Comparison of ENCODE assay signal across 8 mouse cellular contexts in genomic region chr19:42744162-42744586, GRCm38 (mm10). TPM values are rescaled to one million over a fixed set of nuclear protein-coding genes. Genes with fewer than 3 reads are reported as not detected.
DNase-seq lines count a peak whose midpoint lies in the region; ATAC-seq and TF ChIP-seq lines count a peak whose summit lies in the region.

No protein-coding gene starts in this region.

- no peaks in the 10 kb centered on the region for H3K79me2 ChIP-seq in CH12.LX (replicated peaks; ENCODE audit: control insufficient read depth, extremely low read depth, insufficient read depth, poor library complexity, severe bottlenecking)

- H3K4me1 ChIP-seq in CH12.LX (ENCODE audit: control insufficient read depth in 1 of 2, insufficient read depth in 2 of 2): peaks cover 0 to 20% of the 10 kb centered on the region in 2 experiments; a peak in 2 of 4 replicates
- H3K4me1 ChIP-seq in embryonic fibroblast, embryonic 13.5 days (ENCODE audit: control insufficient read depth, insufficient read depth, low read length): 0 out of 2 replicates have a peak, but pooled peaks cover 4% of the 10 kb centered on the region
- H3K4me1 ChIP-seq in heart, embryonic 12.5 days (replicated peaks): peaks cover 32% of the 10 kb centered on the region
- H3K4me1 ChIP-seq in liver, embryonic 11.5 days (replicated peaks; ENCODE audit: control insufficient read depth, insufficient read depth, low read length): peaks cover 26% of the 10 kb centered on the region

- peak; percentile 62 for ATAC-seq in heart, embryonic 12.5 days (ENCODE audit: insufficient number of reproducible peaks, low FRiP score)
- peak; percentile 83 for ATAC-seq in liver, embryonic 11.5 days (replicated peaks; ENCODE audit: low FRiP score)
- 0 out of 2 replicates have a peak, but pooled peaks have one; percentile 16 for ATAC-seq in monocyte, adult 5-6 weeks (replicated peaks; ENCODE audit: insufficient number of reproducible peaks, low FRiP score, low TSS enrichment, poor library complexity, severe bottlenecking)

- H3K36me3 ChIP-seq in CH12.LX (replicated peaks in 1 of 2; ENCODE audit: control insufficient read depth in 1 of 2, insufficient read depth in 1 of 2, low read length in 1 of 2): no peaks in the 10 kb centered on the region
- no peaks in the 10 kb centered on the region for H3K36me3 ChIP-seq in heart, embryonic 12.5 days
- H3K36me3 ChIP-seq in liver, embryonic 11.5 days (ENCODE audit: control insufficient read depth, insufficient read depth, low read length): no peaks in the 10 kb centered on the region

- in situ Hi-C loops in CH12.LX (cut with MboI; ENCODE audit: low pct_ligation_motif_present, low pct_unique_long_range_greater_than_20kb, low sequenced_read_pairs): no loop called here

- dilution Hi-C loops in CH12.LX (cut with MboI; ENCODE audit: extremely low pct_ligation_motif_present, extremely low pct_unique_long_range_greater_than_20kb, low sequenced_read_pairs): no loop called here

- 23% methylated on average over 4 of the region's 4 CpGs for WGBS in heart, embryonic 12.5 days
- 5% methylated on average over 4 of the region's 4 CpGs for WGBS in liver, embryonic 11.5 days

- DNase-seq in CH12.LX (ENCODE audit: extremely low read depth): peak; percentile 27
- DNase-seq in T-cell, adult 2 months (ENCODE audit: low spot score): peak; percentile 10
- DNase-seq in kidney, postnatal 10 days: peak; percentile 82
- DNase-seq in liver, embryonic 11.5 days (ENCODE audit: low spot score): peak; percentile 68
- peak; percentile 54 for DNase-seq in yolk sac, embryonic 10.5 days (ENCODE audit: low spot score)

- H3K9ac ChIP-seq in CH12.LX (ENCODE audit: insufficient read depth, low read depth): no peak overlapping the region
- no peak overlapping the region for H3K9ac ChIP-seq in heart, embryonic 12.5 days
- H3K9ac ChIP-seq in liver, embryonic 11.5 days (ENCODE audit: low read depth, low read length): no peak overlapping the region

- no peak overlapping the region for H3K27ac ChIP-seq in CH12.LX (ENCODE audit: insufficient read depth, low read depth)
- H3K27ac ChIP-seq in embryonic fibroblast, embryonic 13.5 days (ENCODE audit: insufficient read depth, low read length): no peak overlapping the region
- H3K27ac ChIP-seq in heart, embryonic 12.5 days (ENCODE audit: poor library complexity, severe bottlenecking): no peak overlapping the region
- H3K27ac ChIP-seq in liver, embryonic 11.5 days (ENCODE audit: low read depth, low read length): no peak overlapping the region

- peak in 1 of 2 experiments; percentile 72; a peak in 2 of 4 replicates for TF ChIP-seq CTCF in CH12.LX (conservative IDR thresholded peaks at IDR 0.05 in 1 of 2, IDR thresholded peaks at IDR 0.05 in 1 of 2; ENCODE audit: low read depth in 2 of 2, low read length in 2 of 2)
- TF ChIP-seq CTCF in embryonic fibroblast, embryonic 13.5 days (IDR thresholded peaks at IDR 0.05; ENCODE audit: borderline replicate concordance, insufficient read depth, low read length): peak; percentile 98

- no peak for TF ChIP-seq POLR2A in CH12.LX (IDR thresholded peaks at IDR 0.05; ENCODE audit: low read depth, low read length)
- TF ChIP-seq POLR2A in embryonic fibroblast, embryonic 13.5 days (IDR thresholded peaks at IDR 0.05; ENCODE audit: low read depth, low read length): no peak

- peak; percentile 56 for TF ChIP-seq RAD21 in CH12.LX (IDR thresholded peaks at IDR 0.05; ENCODE audit: low read depth, low read length)

- no peaks in the 10 kb centered on the region for H3K9me3 ChIP-seq in CH12.LX (replicated peaks; ENCODE audit: low read length)
- no peaks in the 10 kb centered on the region for H3K9me3 ChIP-seq in heart, embryonic 12.5 days (replicated peaks)
- no peaks in the 10 kb centered on the region for H3K9me3 ChIP-seq in liver, embryonic 11.5 days (ENCODE audit: control insufficient read depth, low read length)

- no peak for TF ChIP-seq EP300 in CH12.LX (IDR thresholded peaks at IDR 0.05; ENCODE audit: low read length)

- no peak overlapping the region for H3K4me3 ChIP-seq in CH12.LX (replicated peaks in 1 of 3; ENCODE audit: low read depth in 2 of 3, low read length in 2 of 3, poor library complexity in 1 of 3)
- H3K4me3 ChIP-seq in embryonic fibroblast, embryonic 13.5 days (ENCODE audit: insufficient read depth, low read length): no peak overlapping the region
- H3K4me3 ChIP-seq in heart, embryonic 12.5 days: no peak overlapping the region
- no peak overlapping the region for H3K4me3 ChIP-seq in liver, embryonic 11.5 days (ENCODE audit: low read depth, low read length)

- H3K4me2 ChIP-seq in CH12.LX (ENCODE audit: insufficient read depth, low read depth, poor library complexity, severe bottlenecking): no peak overlapping the region
- H3K4me2 ChIP-seq in heart, embryonic 12.5 days: no peak overlapping the region
- H3K4me2 ChIP-seq in liver, embryonic 11.5 days: peak overlapping the region; percentile 26

- H3K27me3 ChIP-seq in CH12.LX (replicated peaks): peaks cover 2% of the 10 kb centered on the region
- H3K27me3 ChIP-seq in heart, embryonic 12.5 days (replicated peaks): no peaks in the 10 kb centered on the region
- H3K27me3 ChIP-seq in liver, embryonic 11.5 days (replicated peaks; ENCODE audit: control insufficient read depth, insufficient read depth, low read length): no peaks in the 10 kb centered on the region

TF ChIP-seq in CH12.LX, 34 proteins besides CTCF, POLR2A, EP300 and RAD21:
- TF ChIP-seq POLR2AphosphoS2 (IDR thresholded peaks at IDR 0.05; ENCODE audit: low read depth, low read length): no peak
- TF ChIP-seq BHLHE40 (IDR thresholded peaks at IDR 0.05; ENCODE audit: low read depth, low read length): peak; percentile 37; the same call in 1 of the 2 replicates
- TF ChIP-seq SMC3 (IDR thresholded peaks at IDR 0.05; ENCODE audit: low read depth, low read length): peak; percentile 50
- no peak for TF ChIP-seq MAX (IDR thresholded peaks at IDR 0.05; ENCODE audit: low read length)
- TF ChIP-seq USF1 (IDR thresholded peaks at IDR 0.05; ENCODE audit: low read depth, low read length): no peak
TF ChIP-seq in CH12.LX: peak in this region for 2.

RNA-seq across cellular contexts. Expression of gene Pyroxd2, which starts 8.4 kb away (rescaled TPM):
- not detected in 2 replicates for total RNA-seq in CH12.LX (2012; rRNA removed)
- 0.18 TPM in 1 of 2 replicates, not detected in the other for total RNA-seq in CH12.LX (2014; rRNA removed)
- polyA plus RNA-seq in CH12.LX (2012; ENCODE audit: insufficient read length, low read depth): 0.10 TPM in 1 of 2 replicates, not detected in the other
- polyA plus RNA-seq in embryonic fibroblast, embryonic 13.5 days (2011; ENCODE audit: insufficient read length, low read depth, missing spikeins): 2.7 and 3.0 TPM in 2 replicates
- 4.3 and 4.4 TPM in 2 replicates for polyA plus RNA-seq in heart, embryonic 12.5 days (2016; fragmentation: Nextera tagmentation; extraction: Ambion mirVana)
- 1.1 and 1.2 TPM in 2 replicates for polyA plus RNA-seq in liver, embryonic 11.5 days (2014; fragmentation: Nextera tagmentation; extraction: Ambion mirVana)
- total RNA-seq in monocyte, adult 5-6 weeks (2017): 0.58 to 1.6 TPM in 2 of 3 replicates, not detected in the other

RNA-seq across cellular contexts. Expression of gene Hps1, which starts 35.6 kb away (rescaled TPM):
- total RNA-seq in CH12.LX (2012; rRNA removed) (21.8 and 29.7 TPM in 2 replicates), CH12.LX (2014; rRNA removed) (16.0 and 17.7 TPM in 2 replicates)
- polyA plus RNA-seq in CH12.LX (2012; ENCODE audit: insufficient read length, low read depth): 21.4 and 22.6 TPM in 2 replicates
- polyA plus RNA-seq in embryonic fibroblast, embryonic 13.5 days (2011; ENCODE audit: insufficient read length, low read depth, missing spikeins): 13.2 and 15.8 TPM in 2 replicates
- 9.1 and 10.0 TPM in 2 replicates for polyA plus RNA-seq in heart, embryonic 12.5 days (2016; fragmentation: Nextera tagmentation; extraction: Ambion mirVana)
- polyA plus RNA-seq in liver, embryonic 11.5 days (2014; fragmentation: Nextera tagmentation; extraction: Ambion mirVana): 19.5 and 20.8 TPM in 2 replicates
- total RNA-seq in monocyte, adult 5-6 weeks (2017): 14.0 to 25.4 TPM (median 16.2 TPM) in 3 replicates

Comparison
In these comparisons a context has a peak if more than half of its experiments do, and no peak if none do; other contexts are left out.
1. DNase-seq: peak in every context shown above with its lines; median percentile 82 in kidney, postnatal 10 days; 68 in liver, embryonic 11.5 days; 54 in yolk sac, embryonic 10.5 days; 27 in CH12.LX; 10 in T-cell, adult 2 months.
2. ATAC-seq: peak in every context shown above with its lines; median percentile 83 in liver, embryonic 11.5 days; 62 in heart, embryonic 12.5 days; 16 in monocyte, adult 5-6 weeks.